Comparison of ENCODE assay signal across 9 mouse cellular contexts in genomic region chr7:44495086-44495485, GRCm38 (mm10). TPM values are rescaled to one million over a fixed set of nuclear protein-coding genes. Genes with fewer than 3 reads are reported as not detected.
DNase-seq lines count a peak whose midpoint lies in the region; ATAC-seq lines count a peak whose summit lies in the region.
"Had no signal": no experiment of that assay in that cellular context is flagged by ENCODE, and none has a peak within 500 bp of the region (broad histone marks: within the 10 kb centered on the region; RNA-seq: fewer than 3 reads in every experiment).

No protein-coding gene starts in this region.

- H3K9me3 ChIP-seq in heart, embryonic 15.5 days (replicated peaks): no peaks in the 10 kb centered on the region
- H3K9me3 ChIP-seq in forebrain, embryonic 15.5 days: no peaks in the 10 kb centered on the region
- H3K9me3 ChIP-seq in midbrain, embryonic 10.5 days (replicated peaks): no peaks in the 10 kb centered on the region

- ATAC-seq in heart, embryonic 15.5 days (replicated peaks; ENCODE audit: insufficient number of reproducible peaks, insufficient read depth, low FRiP score, low read depth): no peak
- ATAC-seq in forebrain, embryonic 15.5 days (replicated peaks): no peak
- ATAC-seq: lung, postnatal 0 days had no signal

- DNase-seq in heart, postnatal 14 days: no peak
- DNase-seq in ES-CJ7 (ENCODE audit: low read depth, low spot score): peak; percentile 31
- no peak for DNase-seq in midbrain, embryonic 10.5 days (ENCODE audit: low spot score)
- no peak for DNase-seq in urinary bladder, adult 2 months (ENCODE audit: low spot score)
- no peak for DNase-seq in urinary bladder, adult 18-20 months (ENCODE audit: low spot score in 2 of 2)
- no peak for DNase-seq in thymus, postnatal 14 days

- intact Hi-C loops in heart, postnatal 14 days (cut with DNase I): no loop called here

- peaks cover 31% of the 10 kb centered on the region for H3K36me3 ChIP-seq in heart, embryonic 15.5 days
- peaks cover 32% of the 10 kb centered on the region for H3K36me3 ChIP-seq in forebrain, embryonic 15.5 days
- peaks cover 48% of the 10 kb centered on the region for H3K36me3 ChIP-seq in midbrain, embryonic 10.5 days

- no peak overlapping the region for H3K27ac ChIP-seq in heart, embryonic 15.5 days
- no peak overlapping the region for H3K27ac ChIP-seq in forebrain, embryonic 15.5 days (replicated peaks)
- H3K27ac ChIP-seq in midbrain, embryonic 10.5 days (replicated peaks): peak overlapping the region; percentile 99; the same call in 1 of the 2 replicates

- H3K27me3 ChIP-seq in heart, embryonic 15.5 days: peaks cover 11% of the 10 kb centered on the region
- no peaks in the 10 kb centered on the region for H3K27me3 ChIP-seq in forebrain, embryonic 15.5 days
- peaks cover 10% of the 10 kb centered on the region for H3K27me3 ChIP-seq in midbrain, embryonic 10.5 days (ENCODE audit: low read depth, poor library complexity, severe bottlenecking)

- peak overlapping the region; percentile 84; the same call in 1 of the 2 replicates for H3K9ac ChIP-seq in heart, embryonic 15.5 days
- H3K9ac ChIP-seq in forebrain, embryonic 15.5 days (replicated peaks): peak overlapping the region; percentile 89

- H3K4me1 ChIP-seq in heart, embryonic 15.5 days (replicated peaks): peaks cover 22% of the 10 kb centered on the region
- H3K4me1 ChIP-seq in forebrain, embryonic 15.5 days: peaks cover 34% of the 10 kb centered on the region
- peaks cover 29% of the 10 kb centered on the region for H3K4me1 ChIP-seq in midbrain, embryonic 10.5 days

- 82% methylated on average over 7 of the region's 7 CpGs for WGBS in heart, embryonic 15.5 days
- 78% methylated on average over 7 of the region's 7 CpGs for WGBS in forebrain, embryonic 15.5 days
- whole genome bisulfite sequencing in midbrain, embryonic 10.5 days: 92% methylated on average over 7 of the region's 7 CpGs

- H3K4me2 ChIP-seq in heart, embryonic 15.5 days: peak overlapping the region; percentile 90; the same call in 1 of the 2 replicates
- peak overlapping the region; percentile 63 for H3K4me2 ChIP-seq in forebrain, embryonic 15.5 days (replicated peaks)

- no peak overlapping the region; the same call in 1 of the 2 replicates for H3K4me3 ChIP-seq in heart, embryonic 15.5 days
- H3K4me3 ChIP-seq in forebrain, embryonic 15.5 days: peak overlapping the region; percentile 64
- peak overlapping the region; percentile 86 for H3K4me3 ChIP-seq in midbrain, embryonic 10.5 days

RNA-seq across cellular contexts. Expression of gene Emc10, which starts 1.2 kb away (rescaled TPM):
- 81.6 and 109 TPM in 2 replicates for polyA plus RNA-seq in heart, embryonic 15.5 days (2015; fragmentation: Nextera tagmentation; extraction: Ambion mirVana)
- total RNA-seq in heart, postnatal 14 days (2021): 10 to 100 TPM; 95.4 to 98.8 TPM
- 133 and 138 TPM in 2 replicates for polyA plus RNA-seq in forebrain, embryonic 15.5 days (2015; fragmentation: Nextera tagmentation; extraction: Ambion mirVana)
- 104 and 108 TPM in 2 replicates for polyA plus RNA-seq in midbrain, embryonic 10.5 days (2016; fragmentation: Nextera tagmentation; extraction: Ambion mirVana)
- polyA plus RNA-seq in urinary bladder, adult 2 months (2012; rRNA removed): 127 TPM in 2 replicates

RNA-seq across cellular contexts. Expression of gene Fam71e1, which starts 1.3 kb away (rescaled TPM):
- 8.7 and 11.5 TPM in 2 replicates for polyA plus RNA-seq in heart, embryonic 15.5 days (2015; fragmentation: Nextera tagmentation; extraction: Ambion mirVana)
- total RNA-seq in heart, postnatal 14 days (2021): 1 to 10 TPM; 5.3 to 6.5 TPM
- 30.2 and 30.5 TPM in 2 replicates for polyA plus RNA-seq in forebrain, embryonic 15.5 days (2015; fragmentation: Nextera tagmentation; extraction: Ambion mirVana)
- 20.5 and 27.6 TPM in 2 replicates for polyA plus RNA-seq in midbrain, embryonic 10.5 days (2016; fragmentation: Nextera tagmentation; extraction: Ambion mirVana)
- polyA plus RNA-seq in urinary bladder, adult 2 months (2012; rRNA removed): 10.0 and 12.5 TPM in 2 replicates

RNA-seq across cellular contexts. Expression of gene Josd2, which starts 27.3 kb away (rescaled TPM):
- 134 and 146 TPM in 2 replicates for polyA plus RNA-seq in heart, embryonic 15.5 days (2015; fragmentation: Nextera tagmentation; extraction: Ambion mirVana)
- 100 to 1,000 TPM; 105 to 111 TPM for total RNA-seq in heart, postnatal 14 days (2021)
- 52.5 and 56.6 TPM in 2 replicates for polyA plus RNA-seq in forebrain, embryonic 15.5 days (2015; fragmentation: Nextera tagmentation; extraction: Ambion mirVana)
- 71.6 and 76.8 TPM in 2 replicates for polyA plus RNA-seq in midbrain, embryonic 10.5 days (2016; fragmentation: Nextera tagmentation; extraction: Ambion mirVana)
- polyA plus RNA-seq in urinary bladder, adult 2 months (2012; rRNA removed): 85.0 and 110 TPM in 2 replicates

RNA-seq across cellular contexts. Expression of gene Mybpc2, which starts 29.4 kb away (rescaled TPM):
- polyA plus RNA-seq in heart, embryonic 15.5 days (2015; fragmentation: Nextera tagmentation; extraction: Ambion mirVana): 2.7 and 3.9 TPM in 2 replicates
- total RNA-seq in heart, postnatal 14 days (2021): 10 to 100 TPM; 10.5 to 16.8 TPM
- polyA plus RNA-seq in forebrain, embryonic 15.5 days (2015; fragmentation: Nextera tagmentation; extraction: Ambion mirVana): 0.13 and 0.15 TPM in 2 replicates
- 0.05 and 0.20 TPM in 2 replicates for polyA plus RNA-seq in midbrain, embryonic 10.5 days (2016; fragmentation: Nextera tagmentation; extraction: Ambion mirVana)
- 0.63 and 0.69 TPM in 2 replicates for polyA plus RNA-seq in urinary bladder, adult 2 months (2012; rRNA removed)

RNA-seq across cellular contexts. Expression of gene Aspdh, which starts 29.9 kb away (rescaled TPM):
- polyA plus RNA-seq in heart, embryonic 15.5 days (2015; fragmentation: Nextera tagmentation; extraction: Ambion mirVana): 0.43 and 0.74 TPM in 2 replicates
- total RNA-seq in heart, postnatal 14 days (2021): 1 to 10 TPM in 1 of 2 experiments, under 1 TPM in 1; 1.00 to 1.1 TPM
- 4.3 and 5.8 TPM in 2 replicates for polyA plus RNA-seq in forebrain, embryonic 15.5 days (2015; fragmentation: Nextera tagmentation; extraction: Ambion mirVana)
- polyA plus RNA-seq in midbrain, embryonic 10.5 days (2016; fragmentation: Nextera tagmentation; extraction: Ambion mirVana): 0.99 and 2.0 TPM in 2 replicates
- 0.10 and 0.22 TPM in 2 replicates for polyA plus RNA-seq in urinary bladder, adult 2 months (2012; rRNA removed)
- polyA plus RNA-seq: lung, postnatal 0 days had no signal
